Mouse (Mus musculus) cerebellum, postnatal 4 days (tissue): ENCODE measurements around the gene Ssu2.

Experiments used
- DNase-seq, 2 experiments: peaks; one replicate each; pipeline ENCODE4 v3.0.0; 2022; ENCODE audit warnings: low spot score in 2 of 2, mixed read lengths in 1 of 2

Gene Ssu2

GRCm38 (mm10) chr6:112387947-112388346, at the start of gene Ssu2:
Gene Ssu2, minus strand, starts transcription at chr6:112388023.
- no peak for DNase-seq

DNA sequence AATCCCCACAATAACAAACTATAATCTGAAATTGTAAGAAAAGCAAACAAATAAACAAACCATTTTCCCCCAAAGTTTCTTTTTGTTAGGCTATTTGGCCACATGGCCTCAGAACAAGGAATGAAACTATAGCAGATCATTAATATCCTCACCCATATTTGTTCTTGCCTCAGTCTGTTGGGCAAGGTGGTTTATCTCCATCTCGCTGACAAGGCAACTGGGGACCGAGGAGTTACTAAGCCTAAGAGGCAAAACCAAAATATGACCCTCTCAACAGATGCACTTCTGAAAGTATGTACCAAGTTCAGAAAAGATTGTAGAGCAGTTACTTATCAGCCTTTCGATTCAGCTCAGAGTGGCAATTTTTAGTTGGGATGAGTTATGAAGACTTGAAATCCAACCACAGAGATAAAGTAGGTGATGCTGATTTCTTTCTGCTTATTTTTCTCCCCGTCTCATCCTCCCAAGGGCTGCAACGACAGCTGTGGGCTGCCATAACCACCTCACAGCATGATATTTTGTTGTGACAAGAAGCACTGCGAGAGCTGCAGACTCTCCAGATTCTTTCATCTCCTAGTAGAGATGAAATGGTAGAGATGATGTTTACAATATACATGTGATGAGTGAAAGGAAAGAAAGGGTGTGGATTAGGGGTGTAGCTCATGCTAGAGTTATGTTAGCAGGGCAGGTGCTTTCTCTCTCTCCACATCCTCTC, 38.4 kb upstream of the Ssu2 start:
- DNase-seq, result no peak

- no peak for DNase-seq
These were observed 36.1 kb upstream of the Ssu2 start for GRCm38 (mm10) chr6:112423746-112424501.

DNA sequence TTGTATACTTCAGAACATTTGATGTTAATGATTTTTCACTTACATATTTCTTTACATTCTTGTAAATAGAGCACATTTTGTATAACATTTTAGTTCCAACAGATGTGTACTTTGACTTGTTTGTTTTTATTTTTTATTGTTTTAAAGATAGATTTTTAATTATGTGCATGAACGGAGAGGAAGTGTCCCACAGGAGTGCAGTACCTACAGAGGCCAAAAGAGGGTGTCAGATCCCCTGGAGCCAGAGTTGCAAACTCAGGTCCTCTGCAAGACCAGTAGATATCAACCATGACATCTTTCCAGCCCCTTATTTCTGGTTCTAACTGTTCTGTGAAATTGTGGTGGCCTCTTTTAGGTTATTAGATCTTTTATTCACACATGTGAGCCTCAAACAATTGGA, 33.1 kb upstream of the Ssu2 start:
- no peak for DNase-seq

DNA sequence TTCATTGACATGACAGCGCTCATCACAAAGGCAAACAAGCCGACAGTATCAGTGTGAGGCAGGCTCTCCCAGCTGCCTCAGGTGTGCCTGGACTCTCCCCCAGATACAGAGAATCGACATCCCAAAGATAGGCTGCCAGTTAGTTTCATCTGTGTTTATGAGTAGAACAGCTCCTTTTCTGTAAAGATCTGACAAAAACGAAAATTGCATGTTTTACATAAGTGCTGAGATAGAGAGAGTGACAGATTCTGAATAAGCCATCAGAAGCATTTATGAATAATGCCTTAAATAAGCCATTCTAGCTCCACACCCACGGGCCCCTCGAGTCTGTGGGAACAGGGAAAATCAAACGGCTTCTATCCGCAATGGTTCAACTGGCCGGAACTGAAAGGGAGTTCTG, 31.5 kb upstream of the Ssu2 start:
- DNase-seq, result no peak

DNA sequence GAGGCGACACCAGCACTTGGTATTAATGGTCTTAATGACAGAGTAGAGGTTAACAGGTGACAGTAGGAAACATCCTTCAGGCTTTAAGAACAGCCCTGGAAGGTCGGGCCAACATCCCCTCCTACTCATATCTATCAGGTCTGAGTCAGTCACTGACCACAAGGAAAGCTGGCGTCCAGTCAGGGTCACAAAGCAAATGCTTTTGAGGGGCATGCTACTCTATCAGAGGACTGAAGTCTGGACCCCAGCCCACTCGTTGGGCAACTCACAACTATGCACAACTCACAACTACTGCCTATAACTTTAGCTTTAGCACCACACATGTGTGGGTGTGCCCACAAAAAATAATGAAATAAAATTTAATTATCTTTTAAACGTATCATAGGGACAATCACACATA, 16.3 kb upstream of the Ssu2 start:
- DNase-seq, result no peak

- no peak for DNase-seq
These were observed 14.3 kb upstream of the Ssu2 start for GRCm38 (mm10) chr6:112401953-112402683.

DNA sequence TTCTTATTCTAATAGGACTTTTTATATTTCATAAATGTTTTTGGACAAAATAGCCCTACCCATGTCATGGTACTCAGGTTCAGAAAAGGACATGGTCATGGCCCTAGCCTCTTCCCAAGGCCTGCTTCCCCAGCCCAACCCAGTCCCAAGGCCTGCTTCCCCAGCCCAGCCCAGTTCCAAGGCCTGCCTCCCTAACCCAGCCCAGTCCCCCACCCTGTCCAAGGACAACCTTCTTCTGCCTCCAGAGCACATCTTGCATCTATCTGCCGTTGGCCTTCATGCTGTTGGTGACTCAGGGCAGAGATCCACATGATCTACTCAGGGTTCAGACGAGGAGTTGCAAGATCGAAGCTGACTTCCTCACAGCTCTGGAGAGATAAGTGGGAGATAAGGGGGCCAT, 9.5 kb upstream of the Ssu2 start:
- no peak for DNase-seq

DNA sequence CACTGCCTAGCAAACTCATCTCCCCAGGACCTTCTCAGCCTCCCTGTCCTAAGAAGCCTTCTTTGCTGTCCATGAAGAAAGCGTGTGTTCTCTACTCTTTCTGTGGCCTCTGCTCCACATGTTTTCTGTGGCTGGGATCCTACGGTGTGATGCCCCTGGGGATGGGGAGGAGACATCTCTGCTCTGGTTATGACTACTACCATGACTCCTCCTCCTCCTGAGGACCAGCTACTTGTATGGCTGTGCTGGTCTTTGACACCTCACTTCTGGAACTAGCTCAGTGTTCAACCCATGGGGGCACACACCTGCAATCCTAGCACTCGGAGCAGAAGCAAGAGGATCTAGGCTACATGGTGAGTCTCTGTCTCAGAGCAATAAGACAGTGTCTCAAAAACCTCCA, 8.5 kb upstream of the Ssu2 start:
- DNase-seq, result no peak

DNA sequence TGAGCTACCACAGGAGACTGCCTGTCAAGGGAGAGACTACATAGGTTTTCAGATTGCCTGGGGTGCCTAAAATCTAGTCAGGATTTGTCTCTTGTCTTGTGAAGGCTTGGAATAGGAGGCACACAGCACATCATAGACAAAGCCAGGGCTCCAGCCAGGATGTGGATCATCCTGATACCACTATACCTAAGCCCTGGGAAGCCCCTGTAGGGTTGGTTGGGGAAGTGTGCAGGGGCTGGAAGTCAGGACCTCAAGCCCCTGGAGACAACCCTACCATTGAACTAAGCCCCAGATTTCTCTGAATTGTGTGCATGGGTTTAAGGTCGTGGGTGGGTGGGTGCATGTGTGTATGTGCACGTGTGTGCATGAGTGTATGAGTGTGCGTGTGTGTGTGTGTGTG, 562 bp upstream of the Ssu2 start:
- no peak for DNase-seq

GRCm38 (mm10) chr6:112386260-112386659, 1.6 kb downstream of the Ssu2 start:
- no peak for DNase-seq

GRCm38 (mm10) chr6:112382990-112383685, 4.7 kb downstream of the Ssu2 start:
- DNase-seq, result no peak

DNA sequence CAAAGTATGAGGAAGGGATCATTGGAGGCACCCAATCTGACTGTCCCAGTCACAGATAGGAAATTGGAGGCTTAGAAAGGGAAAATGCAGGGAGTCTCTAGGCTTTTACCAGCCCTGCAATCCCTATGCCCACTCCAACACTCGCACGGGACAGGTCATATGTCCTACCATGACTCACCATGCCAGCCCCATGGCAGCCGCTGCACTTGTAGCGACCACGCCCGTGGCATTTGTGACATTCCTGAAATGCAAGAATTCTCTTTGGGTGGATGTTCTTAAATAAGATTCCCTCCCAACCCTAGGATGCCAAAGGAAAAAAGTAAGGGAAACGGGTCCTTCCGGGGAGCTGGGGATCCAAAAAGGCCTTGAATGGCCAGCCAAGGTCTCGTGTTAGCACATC, 8.8 kb downstream of the Ssu2 start:
- no peak for DNase-seq

DNA sequence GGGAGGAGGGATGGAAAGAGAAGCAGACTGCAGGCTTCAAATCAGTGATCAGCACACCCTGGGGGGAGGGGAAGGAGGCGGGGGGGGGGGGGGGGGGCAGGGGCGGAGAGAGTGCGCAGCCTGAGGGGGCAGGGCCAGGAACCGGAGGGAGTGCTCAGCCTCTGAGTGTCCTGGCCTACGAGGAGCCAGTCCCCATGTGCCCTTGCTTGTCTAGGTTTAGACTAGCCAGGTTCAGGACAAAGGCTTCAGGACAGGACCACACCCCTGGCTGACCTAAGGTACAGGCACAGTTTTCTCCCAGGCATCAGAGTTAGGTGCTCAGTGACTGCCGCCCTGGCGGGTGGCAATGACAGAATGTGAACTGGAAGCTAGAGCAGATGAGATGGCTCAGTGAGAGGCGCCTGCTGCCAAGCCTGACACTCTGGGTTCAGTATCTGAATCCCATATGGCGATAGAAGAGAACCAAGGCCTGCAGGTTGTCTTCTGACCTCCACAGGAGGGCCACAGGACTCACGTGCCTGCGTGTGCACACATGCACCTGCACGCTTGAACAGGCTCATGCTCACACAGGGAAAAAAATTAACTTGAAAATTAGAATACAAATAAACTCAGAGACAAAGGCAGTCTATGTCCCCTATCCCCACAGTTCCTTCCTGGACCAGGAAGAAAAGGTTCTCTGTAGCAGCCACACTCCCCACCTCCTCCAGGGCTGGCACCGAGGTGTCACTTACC, 12.0 kb downstream of the Ssu2 start:
- no peak for DNase-seq

GRCm38 (mm10) chr6:112373886-112374585, 13.8 kb downstream of the Ssu2 start:
- DNase-seq, result peak in 1 of 2 experiments; percentile 28

DNA sequence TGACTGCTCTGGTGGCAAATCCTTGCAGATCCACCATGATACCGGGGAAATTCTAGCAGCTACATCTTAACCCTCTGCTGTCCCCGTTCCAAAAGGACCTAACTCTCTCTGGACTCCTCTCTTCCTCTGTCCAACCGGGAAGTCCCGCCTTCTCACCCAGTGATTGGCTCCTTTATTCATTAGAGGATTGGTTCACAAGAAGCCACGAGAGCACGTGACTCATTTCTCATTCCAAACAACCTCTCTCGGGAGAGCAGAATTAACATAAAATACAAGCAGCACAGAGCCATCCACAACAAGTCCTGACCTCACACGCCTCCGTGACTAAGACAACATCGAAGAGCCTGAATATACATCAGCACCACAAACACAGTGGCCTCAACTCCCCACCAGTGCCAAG, 22.5 kb downstream of the Ssu2 start:
- no peak for DNase-seq

DNA sequence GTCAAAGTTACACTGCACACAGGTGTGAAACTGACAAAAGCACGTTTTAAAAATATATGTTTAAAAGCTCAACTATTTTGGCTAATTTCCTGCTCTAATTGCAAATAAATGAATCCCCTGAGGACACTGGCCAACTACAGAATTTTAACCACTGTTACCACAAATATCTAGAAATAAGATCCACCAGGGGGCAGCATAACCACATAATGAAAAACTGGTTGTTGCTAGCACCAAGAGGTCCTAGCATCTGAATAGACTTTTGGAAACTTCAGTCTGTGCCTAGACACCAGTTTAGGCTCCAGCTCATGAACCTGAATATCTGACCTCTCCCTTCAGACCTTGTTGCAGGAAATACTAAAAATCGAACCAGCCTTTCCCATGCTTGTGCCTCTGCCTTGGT, 23.2 kb downstream of the Ssu2 start:
- DNase-seq, result peak in 1 of 2 experiments; percentile 42

DNA sequence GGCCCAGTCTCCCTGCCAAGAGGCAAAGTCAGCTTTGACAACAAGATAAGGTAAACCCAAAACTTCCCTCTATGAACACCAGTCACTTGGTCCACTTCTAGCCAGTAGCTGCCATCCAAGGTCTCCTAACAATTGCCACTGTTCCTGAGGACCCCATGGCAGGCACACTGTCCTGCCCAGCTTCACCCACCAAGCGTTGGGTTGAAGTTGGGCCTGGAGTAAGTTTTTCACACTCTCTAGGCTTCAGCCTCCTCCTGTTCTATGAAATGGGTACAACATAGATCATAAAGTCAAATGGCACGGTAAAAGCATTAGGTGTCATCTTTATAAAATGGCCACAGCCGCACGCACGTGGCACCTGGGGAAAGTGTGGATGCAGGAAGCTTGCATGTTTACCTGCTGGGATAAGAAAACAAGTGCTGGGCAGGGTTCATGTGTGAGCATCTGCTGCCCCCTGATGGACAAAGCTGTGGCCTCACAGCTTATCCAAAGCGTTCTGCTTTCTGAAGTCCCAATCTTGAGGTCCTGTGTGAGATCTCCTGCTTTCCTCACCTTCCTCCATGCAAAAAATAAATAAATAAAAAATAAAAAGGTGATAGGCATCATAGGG, 25.4 kb downstream of the Ssu2 start:
- DNase-seq, result peak; percentile 70 to 78

- DNase-seq, result no peak
These were observed 27.1 kb downstream of the Ssu2 start for GRCm38 (mm10) chr6:112360676-112361075.

- DNase-seq, result no peak
These were observed 28.5 kb downstream of the Ssu2 start for GRCm38 (mm10) chr6:112359341-112359740.
